Mouse (Mus musculus): ENCODE measurements around the gene Slc37a1. TPM values are rescaled to one million over a fixed set of nuclear protein-coding genes. Genes with fewer than 3 reads are reported as not detected.

Gene Slc37a1
- total and polyA plus RNA-seq, 3 experiments: 7.3 to 19.7 (median 9.1) TPM

DNA sequence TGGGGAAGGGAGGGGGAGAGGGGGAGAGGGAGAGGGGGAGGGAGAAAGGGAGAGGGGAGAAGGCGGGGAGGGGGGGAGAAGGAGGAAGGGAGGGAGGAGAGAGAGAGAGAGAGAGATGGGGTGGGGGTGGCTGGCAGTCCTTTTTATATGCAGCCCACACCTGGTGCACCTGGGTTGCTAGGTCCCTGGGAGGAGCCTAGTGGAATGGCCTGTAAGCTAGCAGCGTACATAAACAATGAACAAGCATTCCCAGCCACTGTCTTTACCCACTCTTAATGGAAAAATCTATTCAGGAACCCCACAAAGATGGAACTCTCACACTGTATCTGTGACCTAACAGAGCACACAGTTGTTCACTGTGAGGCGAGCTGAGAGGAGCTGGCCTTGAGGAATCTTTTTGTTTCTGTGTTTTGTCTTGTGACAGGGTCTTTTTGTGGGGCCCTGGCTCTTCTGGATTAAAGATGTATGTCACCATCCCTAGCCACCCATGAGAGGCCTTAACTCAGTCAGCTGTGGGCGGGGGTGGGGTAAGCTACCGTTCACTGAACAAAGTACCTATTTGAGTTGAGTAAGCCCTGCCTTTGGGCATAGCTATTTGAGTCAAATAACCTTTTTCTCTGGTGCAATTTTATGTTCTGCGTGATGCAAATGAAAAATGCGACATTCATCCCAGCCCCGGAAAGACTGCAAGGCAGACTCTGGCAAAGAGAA lies 69.4 kb downstream of the Slc37a1 start:
- intact Hi-C loops (cut with DNase I): no loop called here
- 65% methylated on average over 8 of the region's 8 CpGs for WGBS
- Histone ChIP-seq H3K27me3 (ENCODE audit: control insufficient read depth, insufficient read depth, low read length) (no peaks in the 10 kb centered on the region), H3K79me2 (replicated peaks; ENCODE audit: control insufficient read depth, insufficient read depth, low read length) (no peaks in the 10 kb centered on the region), H3K36me3 (ENCODE audit: control insufficient read depth, insufficient read depth, low read length) (no peaks in the 10 kb centered on the region), H3K27ac (no peak overlapping the region), H3K4me1 (ENCODE audit: control insufficient read depth, insufficient read depth, low read length) (no peaks in the 10 kb centered on the region), H3K9ac (ENCODE audit: low read depth, low read length) (no peak overlapping the region), H3K4me3 (no peak overlapping the region)
- no peak for DNase-seq
- TF ChIP-seq POLR2A (IDR thresholded peaks at IDR 0.05; ENCODE audit: insufficient read depth, low read depth, low read length): no peak
- TF ChIP-seq CTCF (IDR thresholded peaks at IDR 0.05): no peak
- no peak for TF ChIP-seq EP300 (IDR thresholded peaks at IDR 0.05; ENCODE audit: insufficient read depth, low read depth, low read length)

DNA sequence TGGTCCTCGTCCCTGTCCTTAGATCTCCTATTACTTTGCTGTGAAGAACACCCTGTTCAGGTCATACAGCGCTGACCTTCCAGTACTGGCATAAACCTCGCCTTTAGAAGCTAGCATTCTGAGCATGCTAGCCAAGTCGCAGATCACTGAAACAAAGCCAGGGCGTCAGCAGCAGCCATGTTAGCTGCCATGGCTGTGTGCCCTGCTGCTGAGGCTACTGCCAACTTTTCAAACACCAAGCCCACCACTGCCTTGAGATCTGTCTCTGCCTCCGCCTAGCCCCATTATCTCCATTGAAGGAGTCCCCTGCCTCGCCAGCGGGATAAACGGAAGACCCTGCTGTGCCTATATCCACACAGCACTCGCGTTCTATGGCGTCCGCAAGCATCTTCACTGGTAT lies 74.0 kb downstream of the Slc37a1 start:
- Histone ChIP-seq H3K4me3 (no peak overlapping the region), H3K27ac (no peak overlapping the region), H3K4me1 (ENCODE audit: control insufficient read depth, insufficient read depth, low read length) (no peaks in the 10 kb centered on the region), H3K27me3 (ENCODE audit: control insufficient read depth, insufficient read depth, low read length) (no peaks in the 10 kb centered on the region), H3K36me3 (ENCODE audit: control insufficient read depth, insufficient read depth, low read length) (no peaks in the 10 kb centered on the region), H3K79me2 (replicated peaks; ENCODE audit: control insufficient read depth, insufficient read depth, low read length) (no peaks in the 10 kb centered on the region), H3K9ac (ENCODE audit: low read depth, low read length) (no peak overlapping the region)
- 76% methylated on average over 13 of the region's 13 CpGs for WGBS
- DNase-seq: peak in 1 of 2 experiments; percentile 24
- intact Hi-C loops (cut with DNase I): no loop called here
- no peak for TF ChIP-seq POLR2A (IDR thresholded peaks at IDR 0.05; ENCODE audit: insufficient read depth, low read depth, low read length)
- TF ChIP-seq CTCF (IDR thresholded peaks at IDR 0.05): no peak
- TF ChIP-seq EP300 (IDR thresholded peaks at IDR 0.05; ENCODE audit: insufficient read depth, low read depth, low read length): no peak

DNA sequence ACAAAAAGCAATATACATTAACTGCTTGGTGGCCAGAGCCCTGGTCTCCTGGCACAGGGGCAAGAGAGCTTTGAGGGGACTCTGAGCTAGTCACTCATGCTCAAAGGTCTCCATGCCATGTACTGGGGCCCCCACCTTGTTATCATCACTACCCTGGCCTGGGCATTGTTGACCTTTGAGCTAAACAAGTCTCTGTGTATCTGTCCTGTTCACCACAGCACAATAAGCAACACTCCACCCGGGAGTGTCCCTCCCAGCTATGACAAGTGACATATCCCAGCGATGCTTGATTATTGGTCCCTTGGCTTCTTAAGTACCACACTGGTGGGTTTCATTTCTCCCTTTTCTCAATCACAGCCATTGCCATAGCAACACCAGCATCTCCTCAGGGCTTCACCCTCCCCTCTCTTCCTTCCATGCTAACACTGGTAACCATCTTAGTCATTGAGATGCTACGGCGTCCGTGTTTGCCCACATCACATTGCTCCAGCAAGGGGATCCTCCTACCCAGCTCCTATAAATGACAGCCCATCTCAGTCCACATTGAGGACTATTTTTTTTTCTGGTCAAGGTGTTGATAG lies 79.1 kb downstream of the Slc37a1 start:
- H3K4me3 ChIP-seq: no peak overlapping the region
- H3K27ac ChIP-seq: no peak overlapping the region
- H3K9ac ChIP-seq (ENCODE audit: low read depth, low read length): no peak overlapping the region
- TF ChIP-seq CTCF (IDR thresholded peaks at IDR 0.05) (no peak), POLR2A (IDR thresholded peaks at IDR 0.05; ENCODE audit: insufficient read depth, low read depth, low read length) (no peak), EP300 (IDR thresholded peaks at IDR 0.05; ENCODE audit: insufficient read depth, low read depth, low read length) (no peak)
- H3K36me3 ChIP-seq (ENCODE audit: control insufficient read depth, insufficient read depth, low read length): no peaks in the 10 kb centered on the region
- no peak for DNase-seq
- no peaks in the 10 kb centered on the region for H3K27me3 ChIP-seq (ENCODE audit: control insufficient read depth, insufficient read depth, low read length)
- WGBS: 74% methylated on average over 5 of the region's 5 CpGs
- H3K4me1 ChIP-seq (ENCODE audit: control insufficient read depth, insufficient read depth, low read length): no peaks in the 10 kb centered on the region
- intact Hi-C loops (cut with DNase I): no loop called here
- H3K79me2 ChIP-seq (replicated peaks; ENCODE audit: control insufficient read depth, insufficient read depth, low read length): no peaks in the 10 kb centered on the region

DNA sequence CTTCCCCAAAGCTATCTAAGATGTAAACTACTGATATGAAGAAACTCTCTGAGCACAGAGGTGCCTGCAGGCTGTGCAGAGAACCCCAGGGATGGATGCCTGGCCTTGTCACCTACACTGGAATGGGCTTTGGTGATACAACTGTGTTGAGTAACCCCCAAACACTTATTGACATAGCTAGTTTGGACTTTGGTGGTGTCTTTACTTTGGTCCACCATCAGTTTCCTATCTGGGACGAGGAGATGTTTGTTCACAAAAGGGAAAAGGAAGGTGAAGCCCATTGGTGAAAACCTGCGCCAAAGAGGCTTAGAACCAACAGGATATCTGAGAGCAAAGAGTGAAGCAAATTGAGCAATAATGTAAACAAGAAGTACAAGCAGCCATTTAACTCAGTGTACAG lies 83.6 kb downstream of the Slc37a1 start:
- H3K79me2 ChIP-seq (replicated peaks; ENCODE audit: control insufficient read depth, insufficient read depth, low read length): no peaks in the 10 kb centered on the region
- no peak for TF ChIP-seq EP300 (IDR thresholded peaks at IDR 0.05; ENCODE audit: insufficient read depth, low read depth, low read length)
- no peak for TF ChIP-seq POLR2A (IDR thresholded peaks at IDR 0.05; ENCODE audit: insufficient read depth, low read depth, low read length)
- TF ChIP-seq CTCF (IDR thresholded peaks at IDR 0.05): no peak
- no peak overlapping the region for H3K27ac ChIP-seq
- H3K4me1 ChIP-seq (ENCODE audit: control insufficient read depth, insufficient read depth, low read length): no peaks in the 10 kb centered on the region
- H3K27me3 ChIP-seq (ENCODE audit: control insufficient read depth, insufficient read depth, low read length): no peaks in the 10 kb centered on the region
- intact Hi-C loops (cut with DNase I): no loop called here
- no peak overlapping the region for H3K9ac ChIP-seq (ENCODE audit: low read depth, low read length)
- no peak for DNase-seq
- 74% methylated on average over 2 of the region's 2 CpGs for WGBS
- no peak overlapping the region for H3K4me3 ChIP-seq
- no peaks in the 10 kb centered on the region for H3K36me3 ChIP-seq (ENCODE audit: control insufficient read depth, insufficient read depth, low read length)

DNA sequence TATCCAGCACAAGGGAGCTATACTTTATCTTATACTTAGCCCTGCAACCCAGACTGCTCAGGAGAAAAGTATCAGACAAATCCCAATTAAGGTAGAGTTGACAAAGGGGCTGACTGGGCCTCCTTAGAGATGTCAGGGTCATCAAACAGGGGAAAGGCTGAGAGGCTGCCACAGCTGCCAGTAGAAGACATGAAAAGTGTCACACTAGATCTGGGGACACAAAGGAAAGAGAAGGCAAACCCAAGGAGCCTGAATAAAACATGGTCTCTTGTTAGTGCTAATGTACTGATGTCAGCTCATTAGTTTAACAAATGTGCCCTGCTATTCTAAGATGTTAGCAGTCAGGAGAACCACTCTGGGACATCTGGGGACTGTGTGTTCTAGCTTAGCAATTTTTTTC lies 84.3 kb downstream of the Slc37a1 start:
- Histone ChIP-seq H3K27ac (no peak overlapping the region), H3K9ac (ENCODE audit: low read depth, low read length) (no peak overlapping the region), H3K4me3 (no peak overlapping the region), H3K4me1 (ENCODE audit: control insufficient read depth, insufficient read depth, low read length) (no peaks in the 10 kb centered on the region), H3K36me3 (ENCODE audit: control insufficient read depth, insufficient read depth, low read length) (no peaks in the 10 kb centered on the region), H3K79me2 (replicated peaks; ENCODE audit: control insufficient read depth, insufficient read depth, low read length) (no peaks in the 10 kb centered on the region), H3K27me3 (ENCODE audit: control insufficient read depth, insufficient read depth, low read length) (no peaks in the 10 kb centered on the region)
- DNase-seq: no peak
- TF ChIP-seq POLR2A (IDR thresholded peaks at IDR 0.05; ENCODE audit: insufficient read depth, low read depth, low read length) (no peak), CTCF (IDR thresholded peaks at IDR 0.05) (no peak), EP300 (IDR thresholded peaks at IDR 0.05; ENCODE audit: insufficient read depth, low read depth, low read length) (no peak)
- intact Hi-C loops (cut with DNase I): no loop called here

DNA sequence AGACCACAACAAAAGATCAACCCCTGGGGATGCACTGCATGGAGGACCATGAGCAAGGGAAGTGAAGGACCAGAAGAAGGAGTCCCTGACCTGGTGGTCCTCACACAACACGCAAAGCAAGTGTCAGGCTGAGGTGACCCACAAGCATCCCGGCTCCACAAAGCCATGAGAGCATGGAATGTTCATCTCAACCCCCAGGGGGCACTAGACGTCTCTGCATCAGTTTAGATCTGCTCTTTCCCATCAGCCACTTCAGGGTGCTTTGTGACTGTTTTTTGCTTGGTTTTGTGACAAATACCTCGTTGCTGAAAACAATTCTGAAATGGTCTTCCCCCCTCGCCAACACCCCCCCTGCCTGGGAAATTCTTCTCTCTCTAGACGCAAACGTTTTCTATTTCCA lies 91.4 kb downstream of the Slc37a1 start:
- TF ChIP-seq POLR2A (IDR thresholded peaks at IDR 0.05; ENCODE audit: insufficient read depth, low read depth, low read length) (no peak), CTCF (IDR thresholded peaks at IDR 0.05) (peak; percentile 93), EP300 (IDR thresholded peaks at IDR 0.05; ENCODE audit: insufficient read depth, low read depth, low read length) (0 out of 2 replicates have a peak, but pooled peaks have one; percentile 58)
- Histone ChIP-seq H3K27ac (no peak overlapping the region; the same call in 1 of the 2 replicates), H3K4me3 (no peak overlapping the region), H3K27me3 (ENCODE audit: control insufficient read depth, insufficient read depth, low read length) (no peaks in the 10 kb centered on the region), H3K4me1 (ENCODE audit: control insufficient read depth, insufficient read depth, low read length) (peaks cover 2% of the 10 kb centered on the region; the same call in 1 of the 2 replicates), H3K79me2 (replicated peaks; ENCODE audit: control insufficient read depth, insufficient read depth, low read length) (no peaks in the 10 kb centered on the region), H3K36me3 (ENCODE audit: control insufficient read depth, insufficient read depth, low read length) (no peaks in the 10 kb centered on the region), H3K9ac (ENCODE audit: low read depth, low read length) (no peak overlapping the region)
- DNase-seq: peak; percentile 59 to 69
- 12% methylated on average over 7 of the region's 7 CpGs for WGBS
- intact Hi-C loops (cut with DNase I): loop anchor here (1.0 to 5.0 kb wide), 2 partner anchors 114 to 289 kb away; no protein-coding TSS in a partner anchor
